Mouse (Mus musculus) liver, embryonic 11.5 days (tissue): ENCODE measurements at regions not wholly inside any gene's neighbourhood (a gene's known extent, or its start where the extent isn't known, plus 50 kb on each side); places are given as distances from the start of the nearest gene placed in this dataset.
A peak's percentile ranks its signal among the peaks of the same experiment; 100 is the strongest.
"Not testable (repeated sequence)": the region's sequence is repeated elsewhere in the genome, so short reads cannot be mapped to it uniquely, and the experiment has no call there.

Experiments used
- ATAC-seq: fragments of 200-750 bp; cut with Nextera tagmentation; replicated peaks from 2 replicates; pipeline ENCODE4 v1.8.0; 2017; ENCODE audit warnings: moderate number of reproducible peaks, mild to moderate bottlenecking, moderate TSS enrichment, moderate library complexity; ENCODE audit not compliant: low FRiP score
- DNase-seq: peaks from one replicate; pipeline ENCODE4 v3.0.0-alpha.2; 2017; ENCODE audit warnings: low spot score
- H3K27ac ChIP-seq: fragments of 300-500 bp; sonication (generic); 2 replicates; pipeline ENCODE4 v1.5.1; 2014; ENCODE audit warnings: mild to moderate bottlenecking, low read depth, low read length, control low read depth
- H3K27me3 ChIP-seq: fragments of 300-500 bp; sonication (generic); replicated peaks from 2 replicates; pipeline ENCODE4 v1.6.1; 2014; ENCODE audit warnings: low read length, mixed read lengths; ENCODE audit not compliant: control insufficient read depth, insufficient read depth
- H3K36me3 ChIP-seq: fragments of 300-500 bp; sonication (generic); 2 replicates; pipeline ENCODE4 v1.6.1; 2014; ENCODE audit warnings: mild to moderate bottlenecking, low read length, moderate library complexity, mixed read lengths; ENCODE audit not compliant: control insufficient read depth, insufficient read depth
- H3K4me1 ChIP-seq: fragments of 300-500 bp; sonication (generic); replicated peaks from 2 replicates; pipeline ENCODE4 v1.6.1; 2014; ENCODE audit warnings: low read length, mixed read lengths; ENCODE audit not compliant: control insufficient read depth, insufficient read depth
- H3K4me2 ChIP-seq: fragments of 300-500 bp; sonication (generic); 2 replicates; pipeline ENCODE4 v1.6.1; 2014; ENCODE audit warnings: mild to moderate bottlenecking, control low read depth, moderate library complexity
- H3K4me3 ChIP-seq: fragments of 300-500 bp; sonication (generic); 2 replicates; pipeline ENCODE4 v1.5.1; 2014; ENCODE audit warnings: low read depth, low read length, control low read depth
- H3K9ac ChIP-seq: fragments of 300-500 bp; sonication (generic); 2 replicates; pipeline ENCODE4 v1.6.1; 2014; ENCODE audit warnings: low read depth, low read length, control low read depth
- H3K9me3 ChIP-seq: fragments of 300-500 bp; sonication (generic); 2 replicates; pipeline ENCODE4 v1.6.1; 2016; ENCODE audit warnings: low read length, inconsistent platforms, mixed read lengths; ENCODE audit not compliant: control insufficient read depth
- WGBS: fragments of 180-500 bp; shearing (Covaris S2); extraction: QIAGEN DNeasy Blood & Tissue Kit; methylation state at CpG from one replicate; pipeline ENCODE4 v1.1.7; 2014; 5-methylcytosine and 5-hydroxymethylcytosine counted together

GRCm38 (mm10) chr10:123848564-123848963, 584.8 kb downstream of the Fam19a2 start:
- peak; percentile 52 for ATAC-seq
- H3K27ac ChIP-seq: no peak overlapping the region
- H3K4me3 ChIP-seq: no peak overlapping the region
- H3K4me2 ChIP-seq: no peak overlapping the region
- H3K9ac ChIP-seq: no peak overlapping the region
- no peaks in the 10 kb centered on the region for H3K4me1 ChIP-seq
- DNase-seq: no peak
- H3K9me3 ChIP-seq: no peaks in the 10 kb centered on the region
- no peaks in the 10 kb centered on the region for H3K36me3 ChIP-seq
- no peaks in the 10 kb centered on the region for H3K27me3 ChIP-seq
- WGBS: 68% methylated on average over 1 of the region's 1 CpGs

- Histone ChIP-seq H3K27ac (no peak overlapping the region), H3K4me2 (no peak overlapping the region), H3K27me3 (no peaks in the 10 kb centered on the region), H3K4me1 (no peaks in the 10 kb centered on the region), H3K9ac (no peak overlapping the region), H3K9me3 (no peaks in the 10 kb centered on the region), H3K36me3 (no peaks in the 10 kb centered on the region), H3K4me3 (no peak overlapping the region)
- ATAC-seq: no peak
- WGBS: 57% methylated on average over 3 of the region's 3 CpGs
- no peak for DNase-seq
Observed at GRCm38 (mm10) chr10:123875459-123875858, 611.7 kb downstream of the Fam19a2 start.

GRCm38 (mm10) chr10:123875882-123876281, 612.1 kb downstream of the Fam19a2 start:
- 53% methylated on average over 5 of the region's 5 CpGs for WGBS
- Histone ChIP-seq H3K27me3 (no peaks in the 10 kb centered on the region), H3K4me1 (no peaks in the 10 kb centered on the region), H3K9ac (no peak overlapping the region), H3K4me3 (no peak overlapping the region), H3K9me3 (no peaks in the 10 kb centered on the region), H3K27ac (no peak overlapping the region), H3K4me2 (no peak overlapping the region), H3K36me3 (no peaks in the 10 kb centered on the region)
- ATAC-seq (no peak), DNase-seq (no peak)

- no peak for ATAC-seq
- no peaks in the 10 kb centered on the region for H3K4me1 ChIP-seq
Observed at GRCm38 (mm10) chr10:123888681-123889172, 624.9 kb downstream of the Fam19a2 start.

DNA sequence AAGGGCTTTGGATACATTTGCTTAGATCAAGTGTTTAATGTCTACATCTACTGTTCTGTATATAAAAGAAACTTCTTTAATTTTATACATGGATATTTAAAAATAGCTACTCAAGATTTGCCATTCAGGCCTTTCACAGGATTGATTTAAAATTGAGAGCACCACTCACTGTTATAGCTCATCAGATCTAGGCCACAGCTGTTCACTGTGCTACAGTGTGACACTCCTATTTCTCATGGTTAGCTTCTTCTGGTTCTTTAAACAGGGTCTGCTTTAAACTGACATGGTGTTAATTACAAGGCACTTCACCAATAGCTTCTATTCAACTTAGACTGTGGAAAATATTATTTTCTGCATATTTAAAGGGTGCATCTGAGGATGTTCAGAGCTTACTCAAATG, 655.3 kb downstream of the Fam19a2 start:
- no peaks in the 10 kb centered on the region for H3K27me3 ChIP-seq
- ATAC-seq (no peak), DNase-seq (no peak)
- no peak overlapping the region for H3K4me2 ChIP-seq
- no peaks in the 10 kb centered on the region for H3K9me3 ChIP-seq
- no peak overlapping the region for H3K27ac ChIP-seq
- H3K9ac ChIP-seq: no peak overlapping the region
- H3K4me1 ChIP-seq: no peaks in the 10 kb centered on the region
- no peaks in the 10 kb centered on the region for H3K36me3 ChIP-seq
- no peak overlapping the region for H3K4me3 ChIP-seq

More at GRCm38 (mm10) chr10:123888681-123889172, 624.9 kb downstream of the Fam19a2 start:
- Histone ChIP-seq H3K9me3 (peaks cover 2% of the 10 kb centered on the region; the same call in 1 of the 2 replicates), H3K27ac (no peak overlapping the region), H3K4me2 (no peak overlapping the region), H3K9ac (no peak overlapping the region), H3K4me3 (no peak overlapping the region), H3K27me3 (no peaks in the 10 kb centered on the region), H3K36me3 (no peaks in the 10 kb centered on the region)
- DNase-seq: no peak
- 73% methylated on average over 3 of the region's 3 CpGs for WGBS

DNA sequence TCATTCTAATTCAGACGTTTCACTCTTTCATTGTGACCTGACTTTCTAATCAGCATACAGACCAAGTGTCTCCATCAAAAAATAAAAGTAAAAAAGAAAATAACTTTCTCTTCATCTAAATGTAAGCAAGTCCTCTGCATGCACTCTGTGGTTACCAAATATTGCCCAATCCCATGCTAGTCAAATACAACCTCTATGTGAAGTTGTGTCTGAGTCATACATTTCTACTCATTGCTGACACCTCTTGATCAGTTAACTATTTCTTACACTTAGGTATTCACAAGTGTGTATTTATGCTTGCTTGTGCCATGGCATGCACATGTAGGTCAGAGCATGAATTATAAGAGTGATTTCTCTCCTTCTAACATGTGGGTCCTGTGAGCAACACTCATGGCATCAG, 666.2 kb downstream of the Fam19a2 start:
- H3K9me3 ChIP-seq: no peaks in the 10 kb centered on the region
- no peak for ATAC-seq
- no peak overlapping the region for H3K27ac ChIP-seq
- H3K9ac ChIP-seq: no peak overlapping the region
- H3K36me3 ChIP-seq: no peaks in the 10 kb centered on the region
- no peak overlapping the region for H3K4me2 ChIP-seq
- H3K27me3 ChIP-seq: no peaks in the 10 kb centered on the region
- no peaks in the 10 kb centered on the region for H3K4me1 ChIP-seq
- DNase-seq: no peak
- WGBS: 54% methylated on average over 1 of the region's 1 CpGs
- H3K4me3 ChIP-seq: no peak overlapping the region

- H3K9me3 ChIP-seq, H3K27me3 ChIP-seq, H3K27ac ChIP-seq, H3K4me3 ChIP-seq, ATAC-seq, H3K4me1 ChIP-seq, H3K36me3 ChIP-seq, DNase-seq, H3K9ac ChIP-seq, H3K4me2 ChIP-seq: not testable (repeated sequence)
- 82% methylated on average over 4 of the region's 4 CpGs for WGBS
Observed at GRCm38 (mm10) chr10:123938732-123939131, 674.9 kb downstream of the Fam19a2 start.
